Mouse (Mus musculus) megakaryocyte, embryonic 14.5 days (primary cell): Measurements from ENCODE around the gene Cars. TPM values are rescaled to one million over a fixed set of nuclear protein-coding genes. Genes with fewer than 3 reads are reported as not detected.

ENCODE experiments used
- H3K27me3 ChIP-seq: replicated peaks from 2 replicates; pipeline ENCODE3; 2012; ENCODE audit warnings: inconsistent platforms
- H3K36me3 ChIP-seq: replicated peaks from 2 replicates; pipeline ENCODE3; 2012; ENCODE audit warnings: low read length, inconsistent platforms, mixed read lengths
- H3K4me1 ChIP-seq: 2 replicates; pipeline ENCODE4 v1.6.1; 2012; ENCODE audit warnings: inconsistent platforms
- H3K4me3 ChIP-seq: replicated peaks from 2 replicates; pipeline ENCODE3; 2012; ENCODE audit warnings: moderate library complexity, mild to moderate bottlenecking, inconsistent platforms
- H3K9me3 ChIP-seq: 2 replicates; pipeline ENCODE4 v1.6.1; 2012; ENCODE audit warnings: inconsistent platforms
- FLI1 ChIP-seq: IDR thresholded peaks from 2 replicates; pipeline ENCODE4 v1.6.1; 2012; ENCODE audit warnings: low read length, inconsistent platforms, mixed read lengths
- GATA1 ChIP-seq: IDR thresholded peaks from 3 replicates; pipeline ENCODE4 v1.6.1; 2012; ENCODE audit warnings: mixed read lengths, low read length, inconsistent platforms, borderline replicate concordance
- polyA plus RNA-seq: library from polyadenylated mRNA; stranded (reverse); fragments of >175 nt; gene quantifications from 2 replicates; pipeline ENCODE4 v1.2.3, GENCODE M21; 2012; ENCODE audit warnings: low replicate concordance; ENCODE audit not compliant: insufficient read depth

Gene Cars
- polyA plus RNA-seq, 1 experiment, result 43.5 TPM

- H3K36me3 ChIP-seq, result peaks cover 98% of the 10 kb centered on the region
- TF ChIP-seq FLI1, result no peak
- no peak for TF ChIP-seq GATA1
- H3K4me3 ChIP-seq, result no peak overlapping the region
- H3K27me3 ChIP-seq, result no peaks in the 10 kb centered on the region
- peaks cover 58% of the 10 kb centered on the region for H3K4me1 ChIP-seq
- H3K9me3 ChIP-seq, result no peaks in the 10 kb centered on the region
Observed at GRCm38 (mm10) chr7:143588006-143588405, 11.9 kb downstream of the Cars start.

GRCm38 (mm10) chr7:143587586-143587985 is 12.3 kb downstream of the Cars start:
- Histone ChIP-seq H3K9me3 (no peaks in the 10 kb centered on the region), H3K4me3 (no peak overlapping the region), H3K4me1 (peaks cover 56% of the 10 kb centered on the region), H3K27me3 (no peaks in the 10 kb centered on the region), H3K36me3 (peaks cover 98% of the 10 kb centered on the region)
- TF ChIP-seq GATA1 (no peak), FLI1 (no peak)

- no peak for TF ChIP-seq GATA1
- TF ChIP-seq FLI1, result no peak
- peaks cover 95% of the 10 kb centered on the region for H3K36me3 ChIP-seq
- H3K4me3 ChIP-seq, result no peak overlapping the region
- peaks cover 45% of the 10 kb centered on the region for H3K4me1 ChIP-seq
- H3K27me3 ChIP-seq, result no peaks in the 10 kb centered on the region
- H3K9me3 ChIP-seq, result no peaks in the 10 kb centered on the region
Observed at GRCm38 (mm10) chr7:143583956-143584355, 15.9 kb downstream of the Cars start.

- peaks cover 39% of the 10 kb centered on the region for H3K4me1 ChIP-seq
- H3K36me3 ChIP-seq, result peaks cover 95% of the 10 kb centered on the region
- TF ChIP-seq FLI1 (no peak), GATA1 (no peak)
Observed at GRCm38 (mm10) chr7:143583025-143583424, 16.9 kb downstream of the Cars start.

GRCm38 (mm10) chr7:143575751-143576150 is 24.1 kb downstream of the Cars start:
- Histone ChIP-seq H3K4me1 (peaks cover 41% of the 10 kb centered on the region), H3K4me3 (no peak overlapping the region), H3K27me3 (no peaks in the 10 kb centered on the region), H3K36me3 (peaks cover 98% of the 10 kb centered on the region), H3K9me3 (no peaks in the 10 kb centered on the region)
- TF ChIP-seq GATA1 (no peak), FLI1 (no peak)

More at GRCm38 (mm10) chr7:143583025-143583424, 16.9 kb downstream of the Cars start:
- Histone ChIP-seq H3K4me3 (no peak overlapping the region), H3K27me3 (no peaks in the 10 kb centered on the region), H3K9me3 (no peaks in the 10 kb centered on the region)

GRCm38 (mm10) chr7:143565648-143566039 is 34.2 kb downstream of the Cars start:
- peaks cover 77% of the 10 kb centered on the region for H3K4me1 ChIP-seq
- no peaks in the 10 kb centered on the region for H3K9me3 ChIP-seq
- no peaks in the 10 kb centered on the region for H3K27me3 ChIP-seq
- peak overlapping the region; percentile 20 for H3K4me3 ChIP-seq
- H3K36me3 ChIP-seq, result peaks cover 96% of the 10 kb centered on the region
- TF ChIP-seq FLI1 (0 out of 2 replicates have a peak, but pooled peaks have one; percentile 29), GATA1 (peak; percentile 75; the same call in 1 of the 3 replicates)

- no peaks in the 10 kb centered on the region for H3K27me3 ChIP-seq
- no peaks in the 10 kb centered on the region for H3K9me3 ChIP-seq
- H3K4me1 ChIP-seq, result peaks cover 73% of the 10 kb centered on the region
- peak overlapping the region; percentile 48 for H3K4me3 ChIP-seq
- H3K36me3 ChIP-seq, result peaks cover 96% of the 10 kb centered on the region
- TF ChIP-seq GATA1 (no peak), FLI1 (no peak)
Observed at GRCm38 (mm10) chr7:143565015-143565647, 34.8 kb downstream of the Cars start.

GRCm38 (mm10) chr7:143563787-143564186 is 36.1 kb downstream of the Cars start:
- Histone ChIP-seq H3K4me1 (peaks cover 59% of the 10 kb centered on the region), H3K36me3 (peaks cover 96% of the 10 kb centered on the region)

GRCm38 (mm10) chr7:143557616-143558015 is 42.3 kb downstream of the Cars start:
- H3K4me1 ChIP-seq, result no peaks in the 10 kb centered on the region
- TF ChIP-seq FLI1, result no peak
- no peak for TF ChIP-seq GATA1
- no peak overlapping the region for H3K4me3 ChIP-seq
- H3K9me3 ChIP-seq, result no peaks in the 10 kb centered on the region
- H3K36me3 ChIP-seq, result peaks cover 98% of the 10 kb centered on the region
- no peaks in the 10 kb centered on the region for H3K27me3 ChIP-seq

More at GRCm38 (mm10) chr7:143563787-143564186, 36.1 kb downstream of the Cars start:
- Histone ChIP-seq H3K27me3 (no peaks in the 10 kb centered on the region), H3K9me3 (no peaks in the 10 kb centered on the region), H3K4me3 (no peak overlapping the region)
- no peak for TF ChIP-seq GATA1

- no peak overlapping the region for H3K4me3 ChIP-seq
- peaks cover 94% of the 10 kb centered on the region for H3K36me3 ChIP-seq
- no peak for TF ChIP-seq GATA1
- TF ChIP-seq FLI1, result no peak
- no peaks in the 10 kb centered on the region for H3K4me1 ChIP-seq
- H3K27me3 ChIP-seq, result no peaks in the 10 kb centered on the region
- H3K9me3 ChIP-seq, result no peaks in the 10 kb centered on the region
Observed at GRCm38 (mm10) chr7:143556964-143557610, 42.8 kb downstream of the Cars start.

GRCm38 (mm10) chr7:143549588-143550220 is 50.2 kb downstream of the Cars start:
- Histone ChIP-seq H3K9me3 (no peaks in the 10 kb centered on the region), H3K4me1 (peaks cover 40% of the 10 kb centered on the region), H3K4me3 (peak overlapping the region; percentile 98), H3K27me3 (no peaks in the 10 kb centered on the region), H3K36me3 (peaks cover 42% of the 10 kb centered on the region)
- TF ChIP-seq FLI1 (no peak), GATA1 (no peak)
